Mouse (Mus musculus): Measurements from ENCODE around the gene Lrrfip1. TPM values are rescaled to one million over a fixed set of nuclear protein-coding genes. Genes with fewer than 3 reads are reported as not detected.

Lrrfip1 gene
- total RNA-seq, 2 experiments from 2014 or later, result 119 to 121 TPM

- DNase-seq (ENCODE audit: low spot score), result no peak
Measured at GRCm38 (mm10) chr1:91056416-91056815, 57.9 kb downstream of the Lrrfip1 start.

GRCm38 (mm10) chr1:91057311-91058245 lies 59.0 kb downstream of the Lrrfip1 start:
- DNase-seq (ENCODE audit: low spot score), result no peak

- DNase-seq (ENCODE audit: low spot score), result no peak
Measured at GRCm38 (mm10) chr1:91058251-91058650, 59.7 kb downstream of the Lrrfip1 start.

DNA sequence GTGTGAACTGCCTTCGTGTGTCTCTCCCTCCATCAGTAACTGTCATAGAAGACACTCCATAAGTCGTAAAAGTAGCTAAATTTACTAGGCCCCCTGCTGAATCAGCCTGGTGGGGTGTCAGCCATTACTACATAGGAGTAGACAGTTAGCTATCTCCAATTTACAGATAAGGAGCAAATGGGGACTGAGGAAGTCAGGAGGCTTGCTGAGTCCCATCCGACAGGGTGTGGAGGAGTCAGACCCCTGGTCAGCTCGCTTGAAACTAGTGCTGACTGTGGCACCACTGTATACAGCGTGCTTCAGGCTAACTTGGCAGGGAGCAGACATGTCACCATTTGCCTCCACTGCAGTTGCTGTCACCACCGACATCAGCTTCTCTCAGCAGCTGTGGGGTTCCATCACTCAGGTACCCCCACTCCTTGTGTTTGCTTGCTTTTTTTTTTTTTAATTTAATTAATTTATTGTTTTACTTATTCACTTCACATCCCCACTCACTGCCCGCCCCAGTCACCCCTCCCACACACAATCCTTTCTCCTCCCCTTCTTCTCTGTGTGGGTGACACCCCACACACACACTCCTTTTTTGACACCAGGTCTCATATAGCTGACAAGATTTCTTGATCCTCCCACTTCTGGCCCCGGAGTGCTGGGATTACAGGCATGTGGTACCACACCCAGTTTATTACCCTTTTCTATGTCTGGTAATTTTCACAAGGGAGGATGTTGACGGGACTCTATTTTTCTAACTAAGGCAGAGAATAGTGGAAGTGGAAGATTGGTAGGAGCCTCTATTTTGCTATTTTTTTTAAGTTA lies 61.5 kb downstream of the Lrrfip1 start:
- no peak for DNase-seq (ENCODE audit: low spot score)

GRCm38 (mm10) chr1:91061105-91061504 lies 62.6 kb downstream of the Lrrfip1 start:
- no peak for DNase-seq (ENCODE audit: low spot score)

DNA sequence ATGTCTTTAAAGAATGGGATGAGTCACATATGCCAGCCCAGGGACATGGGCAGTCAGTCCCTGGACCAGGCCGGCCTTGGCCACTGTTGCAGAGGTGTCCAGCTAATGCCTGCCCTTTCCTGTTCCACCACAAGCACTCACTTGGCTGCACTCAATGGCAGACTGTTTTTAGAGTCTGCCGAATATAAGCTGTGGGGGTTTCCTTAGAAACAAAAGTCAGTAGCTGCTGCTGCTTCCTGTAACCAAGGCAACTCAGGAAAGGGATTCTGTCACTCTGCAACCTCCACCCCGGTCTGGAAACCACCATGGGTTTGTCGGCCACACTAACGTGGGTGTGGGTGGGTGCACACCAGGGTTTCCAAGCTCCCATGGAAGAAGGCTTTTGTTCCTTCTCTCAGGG lies 63.8 kb downstream of the Lrrfip1 start:
- peak; percentile 47 for DNase-seq (ENCODE audit: low spot score)

- DNase-seq (ENCODE audit: low spot score), result no peak
Measured at GRCm38 (mm10) chr1:91064053-91064452, 65.5 kb downstream of the Lrrfip1 start.

DNA sequence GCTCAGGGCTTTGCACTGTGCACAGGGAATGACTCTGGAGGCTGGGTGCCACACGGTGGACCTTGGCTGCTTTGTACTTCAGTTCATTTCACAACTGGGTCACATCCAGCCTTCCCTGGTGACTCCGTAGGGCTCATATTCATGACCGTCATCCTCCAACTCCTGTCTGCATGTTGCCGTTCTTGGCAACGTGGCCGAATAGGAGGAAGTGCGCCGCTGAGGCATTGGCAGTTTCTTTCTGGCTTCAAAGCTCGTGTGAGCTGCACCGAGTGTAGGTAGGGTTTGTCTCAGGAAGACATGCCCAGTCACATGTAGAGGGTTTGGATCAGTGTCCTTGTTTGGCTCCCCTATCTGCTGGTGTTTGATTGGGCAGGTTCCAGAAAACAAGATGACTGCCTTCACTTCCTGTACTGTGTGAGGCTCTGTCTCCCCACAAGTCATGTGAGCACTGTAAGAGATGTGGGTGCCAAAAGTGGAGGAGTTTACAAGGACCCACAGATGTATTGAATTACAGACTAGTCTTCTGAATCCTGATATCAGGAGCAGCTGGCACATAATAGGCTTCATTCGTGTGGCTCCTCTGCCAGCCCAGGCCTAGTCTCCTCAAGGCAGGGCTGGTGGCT lies 66.5 kb downstream of the Lrrfip1 start:
- DNase-seq (ENCODE audit: low spot score), result peak; percentile 77

- no peak for DNase-seq (ENCODE audit: low spot score)
Measured at GRCm38 (mm10) chr1:91066061-91066460, 67.5 kb downstream of the Lrrfip1 start.

GRCm38 (mm10) chr1:91066599-91066998 lies 68.1 kb downstream of the Lrrfip1 start:
- DNase-seq (ENCODE audit: low spot score), result no peak

- no peak for DNase-seq (ENCODE audit: low spot score)
Measured at GRCm38 (mm10) chr1:91067716-91068115, 69.2 kb downstream of the Lrrfip1 start.

- DNase-seq (ENCODE audit: low spot score), result no peak
Measured at GRCm38 (mm10) chr1:91069575-91069974, 71.0 kb downstream of the Lrrfip1 start.

GRCm38 (mm10) chr1:91070547-91070946 lies 72.0 kb downstream of the Lrrfip1 start:
- DNase-seq (ENCODE audit: low spot score), result no peak

GRCm38 (mm10) chr1:91071671-91072290 lies 73.2 kb downstream of the Lrrfip1 start:
- peak; percentile 56 for DNase-seq (ENCODE audit: low spot score)

GRCm38 (mm10) chr1:91076946-91077345 lies 78.4 kb downstream of the Lrrfip1 start:
- DNase-seq (ENCODE audit: low spot score), result no peak

- no peak for DNase-seq (ENCODE audit: low spot score)
Measured at GRCm38 (mm10) chr1:91077456-91077855, 78.9 kb downstream of the Lrrfip1 start.

- DNase-seq (ENCODE audit: low spot score), result no peak
Measured at GRCm38 (mm10) chr1:91077980-91078379, 79.4 kb downstream of the Lrrfip1 start.

GRCm38 (mm10) chr1:91079740-91080422 lies 81.3 kb downstream of the Lrrfip1 start:
- DNase-seq (ENCODE audit: low spot score), result no peak

GRCm38 (mm10) chr1:91080423-91080749 lies 81.8 kb downstream of the Lrrfip1 start:
- peak; percentile 42 for DNase-seq (ENCODE audit: low spot score)

DNA sequence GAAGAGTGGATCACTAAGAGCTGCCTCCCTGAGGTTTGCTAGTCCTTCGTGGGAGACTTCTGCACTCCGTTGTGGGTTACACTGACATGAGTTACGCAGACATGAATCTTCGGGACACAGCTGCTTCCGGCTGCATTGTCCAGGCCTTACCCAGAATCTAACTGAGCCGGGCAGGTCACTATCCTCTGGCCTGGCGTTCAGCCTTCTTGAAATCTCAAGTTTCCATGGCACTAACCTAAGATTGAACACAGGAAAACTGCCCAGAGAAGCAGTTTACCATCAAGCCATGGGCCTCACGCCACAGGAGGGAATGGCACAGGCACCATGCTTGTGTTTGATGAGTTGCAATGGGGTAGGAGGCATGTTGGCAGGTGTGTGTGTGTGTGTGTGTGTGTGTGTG lies 85.8 kb downstream of the Lrrfip1 start:
- peak; percentile 55 for DNase-seq (ENCODE audit: low spot score)

- no peak for DNase-seq (ENCODE audit: low spot score)
Measured at GRCm38 (mm10) chr1:91085009-91085408, 86.5 kb downstream of the Lrrfip1 start.
